Mouse (Mus musculus): ENCODE data around the gene Tpcn1.

Tpcn1 gene

DNA sequence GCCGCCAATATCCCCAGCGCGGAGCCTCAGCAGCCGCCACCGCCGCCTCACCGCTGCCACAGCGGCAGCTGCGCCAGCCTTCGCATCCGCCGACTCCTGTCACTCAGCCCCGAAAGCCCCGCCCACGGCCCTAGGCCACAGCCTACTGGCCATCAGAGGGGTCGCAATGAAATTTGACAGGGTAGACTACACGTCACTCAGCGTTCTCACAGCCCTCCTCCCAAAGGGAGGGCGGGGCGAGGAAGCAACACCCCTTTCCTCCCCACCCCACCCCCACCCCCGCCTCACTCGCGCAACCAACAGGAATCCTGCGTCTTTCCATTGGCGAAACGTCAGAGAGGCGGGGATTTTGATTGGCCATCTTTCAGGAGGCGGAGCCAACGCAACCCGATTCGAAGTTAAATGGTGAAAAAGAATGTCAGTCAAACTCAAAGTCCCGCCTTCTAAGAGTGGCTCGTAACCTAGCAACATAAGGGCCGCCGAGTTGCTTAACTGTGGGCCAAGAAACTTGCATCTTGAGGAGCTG lies at the start of gene Tpcn1, which contains the start of gene Iqcd:
Gene Tpcn1 (minus strand): TSS at position 105 of the 526 bp plus-strand sequence.
Gene Iqcd (plus strand): TSS at position 448 of the 526 bp plus-strand sequence.
- peak; percentile 98 for DNase-seq (ENCODE audit: low spot score)

DNA sequence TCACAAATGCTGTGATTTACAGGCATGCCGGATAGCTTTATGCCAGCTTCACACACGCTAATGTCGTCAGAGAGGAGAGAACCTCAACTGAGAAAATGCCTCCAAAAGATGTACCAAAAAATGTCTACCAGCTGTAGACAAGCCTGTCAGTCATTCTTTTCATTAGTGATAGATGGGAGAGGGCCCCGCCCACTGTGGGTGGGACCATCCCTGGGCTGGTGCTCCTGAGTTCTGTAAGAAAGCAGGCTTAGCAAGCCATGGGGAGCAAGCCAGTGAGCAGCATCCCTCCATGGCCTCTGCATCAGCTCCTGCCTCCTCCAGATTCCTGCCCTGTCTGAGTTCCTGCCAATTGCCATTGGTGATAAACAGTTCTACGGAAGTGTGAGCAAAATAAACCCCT lies 47.2 kb upstream of the Tpcn1 start:
- no peak for DNase-seq (ENCODE audit: low spot score)

DNA sequence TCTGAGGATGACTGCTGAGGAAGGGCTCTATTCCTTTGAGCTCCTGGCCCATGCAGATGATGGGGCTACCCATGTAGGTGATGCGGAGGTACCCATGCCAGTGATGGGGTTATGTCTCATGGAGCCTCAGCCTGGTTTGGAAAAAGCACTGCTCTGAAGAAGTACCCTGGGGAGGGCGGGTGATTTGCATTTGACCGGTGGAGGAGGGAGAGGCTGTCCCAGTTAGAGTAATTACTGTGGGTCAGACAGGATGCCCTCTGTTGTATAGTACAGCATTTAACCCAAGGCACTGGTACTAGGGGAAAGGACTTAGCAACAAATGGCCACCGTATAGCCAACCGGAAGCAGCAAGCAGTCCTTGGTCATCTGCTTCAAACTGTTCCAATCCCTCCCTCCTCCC lies 46.4 kb upstream of the Tpcn1 start:
- DNase-seq (ENCODE audit: low spot score), result no peak

DNA sequence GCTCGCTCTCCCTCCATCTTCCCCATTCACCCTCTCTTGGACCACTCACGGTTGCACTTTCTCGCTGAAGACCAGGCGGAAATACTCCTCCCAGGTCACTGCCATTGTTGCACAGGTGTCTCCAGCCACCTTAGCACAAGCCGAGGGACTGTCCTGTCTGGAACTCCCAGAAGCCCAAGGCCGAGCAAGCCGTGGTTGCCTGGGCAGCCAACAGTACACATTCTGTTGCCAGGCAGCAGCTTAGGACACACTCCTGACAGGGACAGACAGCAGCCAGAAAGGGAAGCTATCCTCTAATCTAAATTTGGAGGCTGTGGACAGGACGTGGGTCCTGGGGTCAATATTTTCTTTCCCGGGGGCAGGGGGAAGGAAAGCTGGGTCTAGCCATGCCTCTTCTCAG lies 45.7 kb upstream of the Tpcn1 start, which contains the start of gene Cfap73:
Gene Cfap73 (minus strand): TSS at position 105 of the 400 bp plus-strand sequence.
- no peak for DNase-seq (ENCODE audit: low spot score)

DNA sequence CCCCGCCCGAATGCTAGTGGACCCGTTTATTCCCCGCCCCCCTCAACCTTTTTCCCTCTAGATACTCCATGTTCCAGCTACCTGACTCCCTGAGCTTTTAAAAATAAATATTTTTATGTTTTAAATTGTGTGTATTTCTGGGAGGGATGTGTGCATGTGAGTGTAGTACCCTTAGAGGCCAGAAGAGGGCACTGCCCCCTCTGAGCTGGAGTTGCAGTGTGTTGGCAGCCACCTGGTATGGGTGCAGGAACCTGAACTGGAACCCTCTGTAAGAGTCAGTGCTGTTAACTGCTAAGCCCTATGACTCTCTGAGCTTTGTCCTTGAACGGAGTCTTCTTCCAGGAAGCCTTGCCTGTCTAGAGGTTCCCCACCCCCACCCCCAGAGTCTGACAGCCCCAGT lies 43.4 kb upstream of the Tpcn1 start:
- no peak for DNase-seq (ENCODE audit: low spot score)

DNA sequence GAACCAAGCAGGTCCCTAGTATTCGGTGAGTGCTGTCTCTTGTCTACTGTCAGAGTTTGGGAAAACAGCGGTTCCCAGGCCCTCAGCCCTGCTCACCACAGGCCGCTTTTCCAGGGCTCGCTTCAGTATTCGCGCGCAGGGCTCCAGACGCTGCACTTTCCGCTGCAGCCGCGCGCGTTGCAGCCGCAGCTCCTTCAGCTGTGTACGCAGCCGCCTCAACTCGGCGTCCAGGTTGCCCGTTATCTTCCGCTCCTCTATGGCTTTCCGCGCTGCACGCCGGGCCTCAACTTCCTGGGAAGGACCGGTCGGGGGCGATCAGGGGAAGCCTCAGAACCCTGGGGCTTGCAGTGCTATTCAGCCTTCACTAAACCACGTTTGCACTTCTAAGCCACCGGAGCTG lies 42.7 kb upstream of the Tpcn1 start:
- no peak for DNase-seq (ENCODE audit: low spot score)

DNA sequence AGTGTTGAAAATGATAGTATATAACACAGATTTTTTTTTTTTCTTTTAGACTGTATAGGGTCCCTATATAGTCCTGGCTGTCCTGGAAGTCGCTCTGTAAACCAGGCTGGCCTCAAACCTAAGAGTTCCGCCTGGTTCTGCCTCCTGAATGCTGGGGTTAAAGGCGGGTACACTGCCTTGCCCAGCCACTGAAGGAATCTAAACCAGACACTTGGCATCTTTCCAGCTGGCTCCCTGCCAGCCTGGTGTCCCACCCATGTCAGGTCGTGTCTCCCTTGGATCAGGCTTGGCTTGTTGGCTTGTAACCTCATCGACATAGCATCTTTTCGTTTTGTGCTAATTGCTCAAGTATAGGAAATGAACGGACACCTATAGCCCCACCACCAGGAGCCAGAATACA lies 40.2 kb upstream of the Tpcn1 start:
- DNase-seq (ENCODE audit: low spot score), result no peak

DNA sequence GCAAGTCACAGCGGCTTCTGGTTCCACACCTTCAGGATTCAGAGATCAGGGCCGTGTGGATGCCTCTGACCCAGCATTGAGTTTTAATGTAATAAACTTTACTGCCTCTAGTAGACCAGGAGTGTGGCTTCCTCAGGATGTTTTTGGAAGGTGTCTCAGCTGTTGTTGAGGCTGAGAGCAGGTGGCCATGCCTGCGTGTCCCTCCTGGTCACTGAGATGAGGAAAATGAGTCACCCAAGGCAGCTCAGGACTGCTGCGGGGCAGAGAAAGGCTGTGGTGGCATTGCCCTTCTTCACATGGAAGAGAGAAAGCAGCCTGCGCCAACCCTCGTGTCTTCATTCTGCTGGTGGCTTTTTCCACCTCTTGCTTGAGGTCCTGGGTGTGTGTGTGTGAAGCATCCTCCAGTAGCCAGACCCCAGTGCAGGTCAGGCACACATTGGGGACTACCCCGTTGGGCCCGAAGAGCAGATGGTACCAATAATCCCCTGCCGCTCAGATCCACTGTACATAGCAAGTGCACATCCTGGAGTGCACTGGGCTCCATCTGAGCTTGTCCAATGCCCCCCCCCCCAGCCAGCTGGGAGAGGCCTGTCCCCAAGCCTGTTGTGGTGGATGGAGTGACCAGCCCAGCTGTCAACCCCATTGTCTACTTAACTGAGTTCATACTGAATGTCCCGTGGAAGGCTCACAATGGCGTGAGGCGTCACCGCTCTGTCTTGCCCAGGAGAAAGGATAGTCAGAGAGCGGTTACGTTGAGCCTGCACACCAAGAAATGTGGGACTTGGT lies 39.2 kb upstream of the Tpcn1 start:
- DNase-seq (ENCODE audit: low spot score), result no peak

DNA sequence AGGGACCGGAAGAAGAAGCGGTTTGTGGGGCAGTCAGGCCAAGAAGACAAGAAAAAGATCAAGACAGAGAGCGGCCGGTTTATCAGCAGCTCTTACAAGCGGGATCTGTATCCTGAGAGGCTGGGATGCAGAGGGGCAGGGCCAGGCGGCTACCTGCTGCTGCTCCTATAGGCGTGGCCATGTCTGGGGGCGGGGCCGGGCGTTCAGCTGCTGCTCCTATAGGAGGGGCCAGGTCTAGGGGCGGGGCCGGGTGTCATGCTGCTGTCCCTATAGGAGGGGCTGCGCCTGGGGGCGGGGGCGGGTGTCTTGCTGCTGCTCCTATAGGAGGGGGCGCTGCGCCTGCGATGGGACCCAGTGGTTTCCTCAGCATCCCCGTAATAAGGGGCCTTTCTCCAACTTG lies 37.9 kb upstream of the Tpcn1 start:
- no peak for DNase-seq (ENCODE audit: low spot score)

DNA sequence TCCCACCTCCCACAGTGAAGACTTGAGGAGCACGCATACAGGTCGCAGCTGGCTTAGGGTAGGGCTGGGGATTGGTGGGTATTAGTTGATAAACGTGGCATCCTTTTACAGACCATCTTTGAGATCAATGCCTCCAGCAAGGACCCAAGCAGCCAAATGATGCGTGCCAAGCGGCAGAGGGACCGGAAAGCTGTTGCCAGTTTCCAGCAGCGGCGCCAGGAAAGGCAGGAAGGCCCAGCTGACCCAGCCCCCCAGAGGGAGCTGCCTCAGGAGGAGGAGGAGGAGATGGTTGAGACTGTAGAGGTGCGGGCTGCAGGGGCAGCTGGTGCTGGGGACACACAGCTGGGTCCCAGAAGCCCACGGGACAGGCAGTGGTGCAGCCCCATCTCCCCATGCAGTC lies 36.0 kb upstream of the Tpcn1 start:
- no peak for DNase-seq (ENCODE audit: low spot score)

DNA sequence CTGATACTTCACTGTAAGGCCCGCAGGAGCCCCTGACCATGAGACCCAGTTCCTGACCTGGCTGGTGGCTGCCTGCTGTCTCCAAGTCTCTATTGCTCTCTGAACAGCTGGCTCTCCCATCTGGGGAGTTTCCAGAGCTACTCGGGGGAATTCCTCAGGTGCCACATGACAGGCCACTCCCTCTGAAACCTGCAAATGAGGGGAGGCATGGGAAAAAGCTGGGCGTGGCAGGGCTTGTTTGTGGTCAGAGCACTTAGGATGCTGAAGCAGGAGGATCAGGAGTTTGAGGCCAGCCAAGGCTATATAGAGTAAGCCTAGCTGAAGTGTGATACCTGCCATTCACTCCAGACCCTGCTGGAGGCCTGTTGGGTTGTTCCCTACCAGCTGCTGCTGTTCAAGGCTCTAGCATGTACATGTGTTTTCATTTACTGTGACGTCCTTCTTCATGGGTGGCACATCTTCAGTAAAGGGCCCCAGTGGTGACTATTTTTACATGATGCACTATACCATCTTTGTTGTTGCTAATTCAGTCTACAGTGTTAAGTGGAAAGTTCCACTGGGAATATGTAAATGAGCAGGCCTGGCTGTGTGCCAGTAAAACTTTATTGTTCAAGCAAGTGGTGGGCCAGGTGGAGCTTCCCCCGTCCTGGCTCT lies 33.9 kb upstream of the Tpcn1 start:
- no peak for DNase-seq (ENCODE audit: low spot score)

DNA sequence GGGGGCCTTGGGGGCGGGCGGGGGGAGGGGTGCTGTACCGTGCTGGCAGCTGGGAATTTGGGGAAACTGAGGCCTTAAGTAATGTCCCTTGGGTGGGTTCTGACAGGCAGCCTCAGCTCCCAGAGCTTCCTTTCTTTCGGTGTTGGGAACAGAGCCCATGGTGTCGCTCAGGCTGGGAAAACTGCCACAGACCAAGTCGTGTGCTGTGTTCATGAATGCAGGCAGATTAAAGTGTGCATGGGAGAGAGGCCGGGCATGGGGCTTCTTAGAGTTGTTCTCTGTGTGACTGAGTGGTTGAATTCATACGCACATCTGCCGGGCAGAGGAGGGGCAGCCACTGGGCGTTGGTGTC lies 33.3 kb upstream of the Tpcn1 start:
- no peak for DNase-seq (ENCODE audit: low spot score)

DNA sequence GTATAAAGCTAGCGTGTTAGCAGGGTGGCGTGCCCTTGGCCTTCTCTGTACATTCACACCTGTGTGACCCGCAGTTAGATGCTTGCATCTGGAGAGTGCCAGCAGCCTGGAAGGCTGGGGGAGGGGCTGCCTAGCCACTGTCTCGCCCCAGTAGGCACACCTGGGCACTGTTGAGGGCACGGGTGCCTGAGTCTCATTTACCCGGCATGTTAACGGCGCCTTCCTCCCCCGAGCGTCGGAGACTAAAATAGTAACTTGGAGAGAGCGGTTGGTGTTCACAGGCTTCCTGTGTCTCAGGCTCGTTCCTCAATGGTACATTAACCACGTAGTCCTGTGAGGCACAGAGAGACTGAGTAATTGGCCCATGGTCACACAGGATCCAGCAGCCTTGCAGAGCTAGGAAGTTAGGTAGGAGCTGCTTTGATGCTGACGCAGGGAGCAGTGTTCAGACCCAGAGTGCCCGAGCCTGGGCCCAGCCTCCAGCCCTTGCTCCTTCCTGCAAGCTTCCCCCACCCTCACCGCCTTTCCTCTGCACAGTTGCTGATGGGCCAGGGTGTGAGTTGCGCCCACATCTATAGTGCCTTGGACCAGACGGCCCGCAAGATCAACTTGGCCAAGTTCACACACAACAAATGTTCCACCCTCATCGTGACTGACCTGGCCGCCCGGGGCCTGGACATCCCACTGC lies 32.7 kb upstream of the Tpcn1 start:
- no peak for DNase-seq (ENCODE audit: low spot score)

DNA sequence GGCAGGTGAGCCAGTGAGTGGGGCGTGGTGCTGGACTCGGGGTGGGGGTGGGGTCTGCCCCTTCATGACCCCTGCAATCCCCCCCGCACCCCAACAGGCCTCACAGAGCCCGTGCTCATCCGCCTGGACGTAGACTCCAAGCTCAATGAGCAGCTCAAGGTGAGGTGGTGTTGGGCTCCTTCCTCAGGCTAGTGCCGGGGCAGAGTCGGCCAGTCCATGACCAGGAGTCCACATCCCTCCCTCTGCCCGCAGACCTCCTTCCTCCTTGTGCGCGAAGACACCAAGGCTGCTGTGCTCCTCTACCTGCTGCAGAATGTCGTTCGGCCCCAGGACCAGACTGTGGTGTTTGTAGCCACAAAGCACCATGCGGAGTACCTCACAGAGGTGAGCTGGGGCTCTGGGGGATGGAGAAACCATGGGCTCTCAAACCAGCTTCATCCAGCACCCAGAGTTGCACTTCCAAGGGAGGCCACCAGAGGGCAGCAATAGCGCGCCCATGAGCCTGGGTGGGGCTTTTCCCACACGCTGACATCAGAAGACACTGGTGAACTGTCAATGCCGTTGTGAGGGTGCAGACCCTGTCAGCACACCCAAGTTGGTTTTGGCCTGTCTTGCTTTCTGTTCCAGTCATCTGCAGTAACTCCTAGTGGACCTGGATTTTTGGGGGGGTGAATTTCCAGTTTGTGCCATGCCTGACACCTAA lies 32.1 kb upstream of the Tpcn1 start:
- peak; percentile 79 for DNase-seq (ENCODE audit: low spot score)

DNA sequence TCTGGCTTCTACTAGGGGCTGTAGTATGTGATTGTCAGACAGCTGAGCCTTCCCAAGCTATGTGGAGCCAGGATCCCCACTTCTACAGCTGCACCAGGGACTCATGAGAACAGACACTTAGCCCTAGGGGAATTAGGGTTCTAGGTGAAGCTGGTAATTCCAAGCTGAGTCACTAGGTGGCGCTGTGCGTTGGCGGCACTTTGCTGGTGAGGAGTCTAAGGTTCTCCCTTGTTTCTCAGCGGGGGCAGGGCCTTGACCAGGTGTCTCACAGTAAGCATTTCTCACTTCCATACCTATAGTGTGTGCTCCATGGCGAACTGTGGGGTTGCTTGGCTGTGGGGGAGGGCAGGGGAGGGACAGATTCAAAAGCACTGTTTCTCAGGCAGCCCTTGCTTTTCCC lies 30.7 kb upstream of the Tpcn1 start:
- DNase-seq (ENCODE audit: low spot score), result no peak

DNA sequence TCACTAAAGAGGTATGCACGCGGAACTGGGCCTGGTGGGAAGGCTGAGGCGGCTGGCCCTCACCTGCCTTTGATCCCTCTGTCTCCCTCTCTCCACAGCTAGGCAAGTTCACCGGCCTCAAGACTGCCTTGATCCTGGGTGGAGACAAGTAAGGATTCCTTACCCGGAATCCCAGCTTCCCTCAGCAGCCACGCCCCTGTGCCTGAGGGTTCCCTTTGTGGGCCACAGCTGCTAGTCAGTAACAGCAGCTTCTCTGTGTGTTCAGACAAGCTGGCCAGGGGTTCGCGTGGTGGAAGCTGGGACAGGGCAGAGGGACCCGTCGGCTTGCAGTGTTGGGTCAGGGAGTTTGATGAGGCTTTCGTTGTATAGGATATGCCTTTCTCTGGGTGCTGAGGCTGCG lies 30.3 kb upstream of the Tpcn1 start:
- no peak for DNase-seq (ENCODE audit: low spot score)

DNA sequence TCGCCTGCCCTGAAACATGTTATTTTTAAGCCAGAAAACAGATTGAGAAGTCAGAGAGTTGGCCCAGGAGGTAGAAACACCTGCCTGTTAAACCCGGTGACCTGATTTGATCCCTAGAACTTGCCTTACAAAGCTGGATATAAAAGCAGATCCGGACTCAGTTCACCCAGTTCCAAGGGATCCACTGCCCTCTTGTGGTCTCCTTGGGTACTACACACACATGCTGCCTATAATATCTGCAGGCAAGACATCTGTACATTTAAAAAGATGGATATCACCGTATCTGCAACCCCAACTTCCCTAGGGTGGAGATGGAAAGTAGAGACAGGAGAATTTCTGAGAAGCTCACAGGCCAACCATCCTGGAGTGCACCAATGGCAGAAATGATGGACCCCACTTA lies 27.4 kb upstream of the Tpcn1 start:
- DNase-seq (ENCODE audit: low spot score), result no peak

DNA sequence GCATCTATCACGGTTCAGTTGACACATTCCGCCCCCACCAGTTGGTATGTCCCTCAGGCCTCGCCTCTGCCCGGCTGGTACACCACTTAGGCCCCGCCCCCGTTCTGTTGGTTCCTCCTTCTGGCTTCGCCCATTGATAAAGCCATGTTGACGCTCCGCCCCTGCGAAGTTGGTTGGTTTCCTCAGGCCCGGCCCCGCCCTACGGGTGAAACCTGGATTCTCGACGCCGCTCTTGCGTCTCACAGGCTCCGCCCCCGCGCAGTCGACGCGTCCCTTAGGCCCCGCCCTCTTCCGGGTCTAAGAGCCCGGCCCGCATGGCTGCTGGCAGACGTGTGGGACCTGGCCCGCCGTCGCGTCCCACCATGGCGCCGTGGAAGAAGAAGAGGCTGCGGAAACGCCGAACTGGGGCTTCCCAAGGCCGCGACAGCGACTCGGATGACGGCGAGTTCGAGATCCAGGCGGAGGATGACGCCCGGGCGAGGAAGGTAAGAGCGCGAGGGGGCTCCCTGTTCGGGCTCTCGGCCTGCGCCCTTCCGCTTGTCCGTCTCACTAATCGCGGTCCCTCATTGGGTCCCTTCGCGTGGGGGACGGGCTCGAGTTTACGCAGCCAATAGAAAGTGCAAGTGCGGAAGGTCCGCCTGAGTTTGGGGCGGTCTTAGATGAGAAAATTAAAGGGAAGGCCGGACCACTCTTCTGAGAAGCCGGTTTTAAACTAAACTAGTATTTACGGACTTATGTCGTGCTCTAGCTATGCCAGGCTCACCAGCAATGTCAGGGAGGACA lies 24.5 kb upstream of the Tpcn1 start:
- peak; percentile 98 for DNase-seq (ENCODE audit: low spot score)

DNA sequence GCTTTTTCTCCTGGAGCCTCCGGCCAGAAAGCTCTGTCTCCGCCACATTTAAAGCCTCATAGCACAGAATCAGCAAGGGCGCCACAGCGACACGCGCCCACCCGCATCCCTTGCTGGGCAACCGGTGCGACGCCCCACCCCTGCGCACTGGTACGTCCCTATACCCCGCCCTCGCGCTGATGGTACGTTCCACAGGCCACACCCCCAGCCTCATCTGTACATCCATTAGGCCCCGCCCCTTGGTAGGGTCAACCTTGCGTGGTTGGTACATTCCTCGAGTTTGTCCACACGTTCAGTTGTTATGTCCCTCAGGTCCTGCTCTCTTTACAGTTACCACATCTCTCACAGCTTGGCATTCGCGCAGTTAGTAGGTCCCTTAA lies 24.0 kb upstream of the Tpcn1 start, which contains the start of the genes Rita1 and Ddx54:
Gene Rita1 (minus strand): TSS at position 148 of the 380 bp plus-strand sequence.
Gene Ddx54 (plus strand): TSS at position 298 of the 380 bp plus-strand sequence.
- peak; percentile 94 for DNase-seq (ENCODE audit: low spot score)

DNA sequence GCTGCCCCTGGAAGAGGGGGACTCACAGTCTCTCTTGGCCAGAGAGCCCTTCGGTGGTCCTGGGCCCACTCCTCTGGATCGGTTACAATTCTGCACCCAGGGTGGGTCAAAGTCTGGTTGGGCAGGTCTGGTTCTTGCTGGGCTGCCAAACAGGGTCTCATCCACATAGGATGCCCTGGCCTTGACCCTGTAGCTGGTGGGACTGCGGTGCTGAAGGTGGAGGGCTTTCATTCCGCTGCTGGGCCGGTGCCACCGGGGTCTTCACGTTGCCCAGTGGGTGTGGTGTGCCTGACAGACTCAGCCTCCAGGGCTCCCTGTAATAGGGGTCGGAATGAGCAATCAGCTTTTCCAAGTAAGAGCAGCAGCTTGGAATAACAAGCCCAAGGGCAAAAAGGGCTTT lies 22.9 kb upstream of the Tpcn1 start:
- no peak for DNase-seq (ENCODE audit: low spot score)

DNA sequence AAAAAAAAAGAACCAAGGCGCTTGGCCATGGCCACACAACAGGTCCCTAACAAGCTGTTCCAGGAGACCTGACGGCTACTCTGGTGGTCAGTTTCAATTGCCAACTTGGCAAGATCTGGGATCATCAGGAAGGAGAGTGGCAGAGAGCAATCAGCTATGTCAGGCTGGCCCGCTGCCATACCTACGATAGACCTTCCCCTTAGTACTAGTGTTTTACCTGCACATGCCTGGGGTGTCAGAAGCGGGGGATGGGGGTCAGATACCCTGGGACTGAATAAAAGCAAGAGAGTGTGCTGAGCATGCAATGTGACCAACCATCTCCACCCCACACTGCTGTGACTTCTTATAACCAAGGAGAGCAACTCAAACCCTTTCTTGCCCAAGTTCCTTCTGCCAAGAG lies 22.4 kb upstream of the Tpcn1 start:
- DNase-seq (ENCODE audit: low spot score), result no peak

All from ovary, postnatal 14 days (tissue).